Mouse (Mus musculus): ENCODE data around the gene Adap1. TPM values are rescaled to one million over a fixed set of nuclear protein-coding genes. Genes with fewer than 3 reads are reported as not detected.
A peak's percentile ranks its signal among the peaks of the same experiment; 100 is the strongest.
"Not testable (repeated sequence)": the region's sequence is repeated elsewhere in the genome, so short reads cannot be mapped to it uniquely, and the experiment has no call there.

The Adap1 gene
- total and polyA plus RNA-seq, 2 experiments from 2014 or later, result 0.53 to 1.00 TPM

GRCm38 (mm10) chr5:139344021-139344686 is 18.7 kb upstream of the Adap1 start:
- H3K4me1 ChIP-seq (ENCODE audit: control insufficient read depth, insufficient read depth), result peaks cover 5% of the 10 kb centered on the region; the same call in 1 of the 2 replicates
- H3K9me3 ChIP-seq (replicated peaks; ENCODE audit: control insufficient read depth, low read length), result no peaks in the 10 kb centered on the region
- DNase-seq (ENCODE audit: low spot score) (peak; percentile 86), ATAC-seq (ENCODE audit: insufficient read depth, low read depth) (peak; percentile 72)
- 7% methylated on average over 12 of the region's 12 CpGs for WGBS
- peak overlapping the region; percentile 68 for H3K4me3 ChIP-seq (ENCODE audit: low read depth, low read length)
- H3K27me3 ChIP-seq (ENCODE audit: control insufficient read depth, insufficient read depth, low read length), result no peaks in the 10 kb centered on the region
- H3K9ac ChIP-seq (replicated peaks; ENCODE audit: low read depth, low read length), result peak overlapping the region; percentile 79
- H3K27ac ChIP-seq (ENCODE audit: low read depth), result peak overlapping the region; percentile 79
- H3K36me3 ChIP-seq (replicated peaks; ENCODE audit: control insufficient read depth, insufficient read depth, low read length), result peaks cover 32% of the 10 kb centered on the region
- TF ChIP-seq EP300 (IDR thresholded peaks at IDR 0.05; ENCODE audit: low read depth), result no peak
- peak; percentile 76 for TF ChIP-seq CTCF (IDR thresholded peaks at IDR 0.05; ENCODE audit: low read depth)
- H3K4me2 ChIP-seq (ENCODE audit: low read depth, low read length), result peak overlapping the region; percentile 95

- ATAC-seq (ENCODE audit: insufficient read depth, low read depth) (no peak), DNase-seq (ENCODE audit: low spot score) (no peak)
- Histone ChIP-seq H3K36me3 (replicated peaks; ENCODE audit: control insufficient read depth, insufficient read depth, low read length) (peaks cover 58% of the 10 kb centered on the region), H3K9ac (replicated peaks; ENCODE audit: low read depth, low read length) (0 out of 2 replicates have a peak overlapping the region, but pooled peaks have one; percentile 8), H3K4me2 (ENCODE audit: low read depth, low read length) (no peak overlapping the region), H3K27me3 (ENCODE audit: control insufficient read depth, insufficient read depth, low read length) (no peaks in the 10 kb centered on the region), H3K27ac (ENCODE audit: low read depth) (no peak overlapping the region), H3K9me3 (replicated peaks; ENCODE audit: control insufficient read depth, low read length) (no peaks in the 10 kb centered on the region), H3K4me3 (ENCODE audit: low read depth, low read length) (no peak overlapping the region), H3K4me1 (ENCODE audit: control insufficient read depth, insufficient read depth) (peaks cover 9% of the 10 kb centered on the region; the same call in 1 of the 2 replicates)
- TF ChIP-seq CTCF (IDR thresholded peaks at IDR 0.05; ENCODE audit: low read depth), result no peak
- TF ChIP-seq EP300 (IDR thresholded peaks at IDR 0.05; ENCODE audit: low read depth), result no peak
- WGBS, result 75% methylated on average over 11 of the region's 11 CpGs
Measured at GRCm38 (mm10) chr5:139338891-139339290, 13.5 kb upstream of the Adap1 start.

GRCm38 (mm10) chr5:139338403-139338802 is 13.0 kb upstream of the Adap1 start:
- Histone ChIP-seq H3K36me3 (replicated peaks; ENCODE audit: control insufficient read depth, insufficient read depth, low read length) (peaks cover 58% of the 10 kb centered on the region), H3K27ac (ENCODE audit: low read depth) (peak overlapping the region; percentile 70), H3K9me3 (replicated peaks; ENCODE audit: control insufficient read depth, low read length) (no peaks in the 10 kb centered on the region), H3K9ac (replicated peaks; ENCODE audit: low read depth, low read length) (no peak overlapping the region), H3K4me2 (ENCODE audit: low read depth, low read length) (no peak overlapping the region), H3K4me3 (ENCODE audit: low read depth, low read length) (no peak overlapping the region), H3K4me1 (ENCODE audit: control insufficient read depth, insufficient read depth) (peaks cover 9% of the 10 kb centered on the region; the same call in 1 of the 2 replicates), H3K27me3 (ENCODE audit: control insufficient read depth, insufficient read depth, low read length) (no peaks in the 10 kb centered on the region)
- ATAC-seq (ENCODE audit: insufficient read depth, low read depth), result peak; percentile 47
- no peak for TF ChIP-seq EP300 (IDR thresholded peaks at IDR 0.05; ENCODE audit: low read depth)
- no peak for TF ChIP-seq CTCF (IDR thresholded peaks at IDR 0.05; ENCODE audit: low read depth)
- no peak for DNase-seq (ENCODE audit: low spot score)
- WGBS, result 34% methylated on average over 3 of the region's 3 CpGs

GRCm38 (mm10) chr5:139337826-139338370 is 12.5 kb upstream of the Adap1 start:
- ATAC-seq (ENCODE audit: insufficient read depth, low read depth) (peak; percentile 84), DNase-seq (ENCODE audit: low spot score) (peak; percentile 69)
- no peak overlapping the region for H3K4me2 ChIP-seq (ENCODE audit: low read depth, low read length)
- WGBS, result 25% methylated on average over 13 of the region's 13 CpGs
- no peak overlapping the region for H3K4me3 ChIP-seq (ENCODE audit: low read depth, low read length)
- no peak for TF ChIP-seq CTCF (IDR thresholded peaks at IDR 0.05; ENCODE audit: low read depth)
- no peak for TF ChIP-seq EP300 (IDR thresholded peaks at IDR 0.05; ENCODE audit: low read depth)
- no peaks in the 10 kb centered on the region for H3K27me3 ChIP-seq (ENCODE audit: control insufficient read depth, insufficient read depth, low read length)
- H3K9me3 ChIP-seq (replicated peaks; ENCODE audit: control insufficient read depth, low read length), result no peaks in the 10 kb centered on the region
- H3K4me1 ChIP-seq (ENCODE audit: control insufficient read depth, insufficient read depth), result peaks cover 9% of the 10 kb centered on the region; the same call in 1 of the 2 replicates
- no peak overlapping the region for H3K9ac ChIP-seq (replicated peaks; ENCODE audit: low read depth, low read length)
- peak overlapping the region; percentile 70 for H3K27ac ChIP-seq (ENCODE audit: low read depth)
- H3K36me3 ChIP-seq (replicated peaks; ENCODE audit: control insufficient read depth, insufficient read depth, low read length), result peaks cover 58% of the 10 kb centered on the region

- Histone ChIP-seq H3K36me3 (replicated peaks; ENCODE audit: control insufficient read depth, insufficient read depth, low read length) (peaks cover 39% of the 10 kb centered on the region), H3K4me1 (ENCODE audit: control insufficient read depth, insufficient read depth) (peaks cover 14% of the 10 kb centered on the region), H3K27ac (ENCODE audit: low read depth) (no peak overlapping the region), H3K4me2 (ENCODE audit: low read depth, low read length) (no peak overlapping the region), H3K4me3 (ENCODE audit: low read depth, low read length) (no peak overlapping the region), H3K9ac (replicated peaks; ENCODE audit: low read depth, low read length) (no peak overlapping the region), H3K27me3 (ENCODE audit: control insufficient read depth, insufficient read depth, low read length) (no peaks in the 10 kb centered on the region), H3K9me3 (replicated peaks; ENCODE audit: control insufficient read depth, low read length) (no peaks in the 10 kb centered on the region)
- TF ChIP-seq CTCF (IDR thresholded peaks at IDR 0.05; ENCODE audit: low read depth) (no peak), EP300 (IDR thresholded peaks at IDR 0.05; ENCODE audit: low read depth) (no peak)
- DNase-seq (ENCODE audit: low spot score), result no peak
- ATAC-seq (ENCODE audit: insufficient read depth, low read depth), result no peak
- WGBS, result 86% methylated on average over 4 of the region's 4 CpGs
Measured at GRCm38 (mm10) chr5:139335634-139336033, 10.2 kb upstream of the Adap1 start.

GRCm38 (mm10) chr5:139334394-139334793 is 9.0 kb upstream of the Adap1 start:
- H3K27me3 ChIP-seq (ENCODE audit: control insufficient read depth, insufficient read depth, low read length); H3K4me2 ChIP-seq (ENCODE audit: low read depth, low read length); DNase-seq (ENCODE audit: low spot score): not testable (repeated sequence)

More at GRCm38 (mm10) chr5:139334394-139334793, 9.0 kb upstream of the Adap1 start:
- not testable (repeated sequence) for ATAC-seq (ENCODE audit: insufficient read depth, low read depth); H3K9ac ChIP-seq (replicated peaks; ENCODE audit: low read depth, low read length); H3K27ac ChIP-seq (ENCODE audit: low read depth); H3K9me3 ChIP-seq (replicated peaks; ENCODE audit: control insufficient read depth, low read length); H3K4me3 ChIP-seq (ENCODE audit: low read depth, low read length)
- peaks cover 14% of the 10 kb centered on the region for H3K4me1 ChIP-seq (ENCODE audit: control insufficient read depth, insufficient read depth)
- peaks cover 28% of the 10 kb centered on the region for H3K36me3 ChIP-seq (replicated peaks; ENCODE audit: control insufficient read depth, insufficient read depth, low read length)
- 87% methylated on average over 10 of the region's 10 CpGs for WGBS
